Mouse (Mus musculus) intestine, embryonic 14.5 days (tissue): ENCODE measurements at regions not wholly inside any gene's neighbourhood (a gene's known extent, or its start where the extent isn't known, plus 50 kb on each side); places are given as distances from the start of the nearest gene placed in this dataset.

ENCODE experiments used
- ATAC-seq: fragments of 200-750 bp; cut with Nextera tagmentation; replicated peaks from 2 replicates; pipeline ENCODE4 v1.8.0; 2017; ENCODE audit warnings: low read depth, moderate number of reproducible peaks, moderate TSS enrichment, moderate library complexity; ENCODE audit not compliant: low FRiP score, low TSS enrichment
- DNase-seq: peaks from one replicate; pipeline ENCODE4 v3.0.0-alpha.2; 2018; ENCODE audit warnings: low spot score
- H3K27ac ChIP-seq: fragments of 300-500 bp; sonication (generic); 2 replicates; pipeline ENCODE4 v1.5.1; 2014; ENCODE audit warnings: low read depth, mild to moderate bottlenecking, control low read depth
- H3K27me3 ChIP-seq: fragments of 300-500 bp; sonication (generic); replicated peaks from 2 replicates; pipeline ENCODE4 v1.6.1; 2014; ENCODE audit warnings: low read length, control low read depth; ENCODE audit not compliant: control insufficient read depth, insufficient read depth
- H3K36me3 ChIP-seq: fragments of 300-500 bp; sonication (generic); 2 replicates; pipeline ENCODE4 v1.6.1; 2014; ENCODE audit warnings: low read length, control low read depth; ENCODE audit not compliant: control insufficient read depth, insufficient read depth
- H3K4me1 ChIP-seq: fragments of 300-500 bp; sonication (generic); replicated peaks from 2 replicates; pipeline ENCODE4 v1.6.1; 2014; ENCODE audit warnings: low read length, control low read depth, mixed read lengths; ENCODE audit not compliant: control insufficient read depth, insufficient read depth
- H3K4me2 ChIP-seq: fragments of 300-500 bp; sonication (generic); 2 replicates; pipeline ENCODE4 v1.6.1; 2014; ENCODE audit warnings: low read length
- H3K4me3 ChIP-seq: fragments of 300-500 bp; sonication (generic); 2 replicates; pipeline ENCODE4 v1.5.1; 2014; ENCODE audit warnings: low read depth, low read length, control low read depth, mixed read lengths
- H3K9ac ChIP-seq: fragments of 300-500 bp; sonication (generic); 2 replicates; pipeline ENCODE4 v1.6.1; 2014; ENCODE audit warnings: mild to moderate bottlenecking, low read length
- H3K9me3 ChIP-seq: fragments of 300-500 bp; sonication (generic); 2 replicates; pipeline ENCODE4 v1.6.1; 2016; ENCODE audit warnings: low read length, control low read depth; ENCODE audit not compliant: control insufficient read depth
- WGBS: fragments of 180-500 bp; shearing (Covaris S2); extraction: QIAGEN DNeasy Blood & Tissue Kit; methylation state at CpG from one replicate; pipeline ENCODE4 v1.1.7; 2014; 5-methylcytosine and 5-hydroxymethylcytosine counted together

DNA sequence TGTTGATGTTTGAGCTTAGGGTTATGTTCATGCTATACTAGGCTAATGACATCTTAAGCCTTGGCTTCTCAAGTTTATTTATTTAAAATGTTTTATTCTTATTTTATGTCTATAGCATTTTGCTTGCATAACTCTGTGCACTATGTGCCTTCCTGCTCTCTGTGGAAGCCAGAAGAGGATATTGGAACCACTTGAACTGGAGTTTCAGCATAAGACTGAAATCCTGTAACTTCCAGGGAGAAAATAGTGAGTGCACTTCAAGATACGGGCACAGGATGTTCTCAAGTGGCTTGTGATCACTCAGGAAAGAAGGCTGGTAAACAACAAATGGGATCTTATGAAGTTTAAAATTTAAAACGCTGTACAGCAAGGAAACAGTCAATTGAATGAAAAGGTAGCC, 257.0 kb upstream of the Gm10131 start:
- 69% methylated on average over 2 of the region's 2 CpGs for WGBS
- Histone ChIP-seq H3K36me3 (no peaks in the 10 kb centered on the region), H3K4me1 (no peaks in the 10 kb centered on the region), H3K9ac (no peak overlapping the region), H3K27ac (no peak overlapping the region), H3K27me3 (no peaks in the 10 kb centered on the region), H3K4me2 (no peak overlapping the region), H3K9me3 (no peaks in the 10 kb centered on the region), H3K4me3 (no peak overlapping the region)
- DNase-seq: no peak
- no peak for ATAC-seq

DNA sequence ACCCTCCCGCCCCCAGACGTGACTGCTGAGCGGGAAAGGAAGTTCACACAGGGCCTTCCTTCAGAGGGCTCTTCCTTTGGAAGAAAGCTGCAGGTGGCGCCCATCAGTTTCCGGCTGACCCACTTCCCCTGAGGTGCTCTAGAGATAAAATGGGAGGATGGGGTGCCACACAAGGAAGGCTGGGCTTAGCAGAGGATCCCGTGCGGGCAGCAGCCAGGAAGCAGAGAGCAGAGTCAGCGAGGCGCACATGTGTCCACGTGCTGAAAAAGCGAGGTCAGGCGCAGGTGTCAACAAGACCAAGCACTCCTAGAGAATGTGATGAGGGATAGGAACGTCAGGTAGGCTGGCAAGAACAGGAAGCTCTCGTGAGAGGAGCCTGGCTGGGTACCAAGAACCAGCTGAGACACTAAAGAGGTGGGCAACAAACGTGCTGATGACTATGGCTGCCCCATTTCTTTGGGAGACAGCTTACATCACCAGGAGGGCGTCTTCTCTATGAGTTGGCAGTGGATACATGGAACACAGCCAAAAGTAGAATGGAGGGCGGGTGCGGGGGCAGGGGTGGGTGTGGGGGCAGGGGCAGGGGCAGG, 253.0 kb upstream of the Gm10131 start:
- no peak for DNase-seq
- Histone ChIP-seq H3K9me3 (no peaks in the 10 kb centered on the region), H3K27me3 (no peaks in the 10 kb centered on the region), H3K9ac (no peak overlapping the region), H3K4me1 (no peaks in the 10 kb centered on the region), H3K27ac (no peak overlapping the region), H3K36me3 (no peaks in the 10 kb centered on the region), H3K4me2 (no peak overlapping the region), H3K4me3 (no peak overlapping the region)
- ATAC-seq: no peak
- WGBS: 80% methylated on average over 18 of the region's 18 CpGs

GRCm38 (mm10) chr8:34363679-34364078, 252.1 kb upstream of the Gm10131 start:
- H3K4me2 ChIP-seq: no peak overlapping the region
- 84% methylated on average over 13 of the region's 13 CpGs for WGBS
- DNase-seq (no peak), ATAC-seq (no peak)
- no peak overlapping the region for H3K27ac ChIP-seq
- no peaks in the 10 kb centered on the region for H3K36me3 ChIP-seq
- no peaks in the 10 kb centered on the region for H3K4me1 ChIP-seq
- no peaks in the 10 kb centered on the region for H3K27me3 ChIP-seq
- no peaks in the 10 kb centered on the region for H3K9me3 ChIP-seq
- H3K9ac ChIP-seq: no peak overlapping the region
- no peak overlapping the region for H3K4me3 ChIP-seq

DNA sequence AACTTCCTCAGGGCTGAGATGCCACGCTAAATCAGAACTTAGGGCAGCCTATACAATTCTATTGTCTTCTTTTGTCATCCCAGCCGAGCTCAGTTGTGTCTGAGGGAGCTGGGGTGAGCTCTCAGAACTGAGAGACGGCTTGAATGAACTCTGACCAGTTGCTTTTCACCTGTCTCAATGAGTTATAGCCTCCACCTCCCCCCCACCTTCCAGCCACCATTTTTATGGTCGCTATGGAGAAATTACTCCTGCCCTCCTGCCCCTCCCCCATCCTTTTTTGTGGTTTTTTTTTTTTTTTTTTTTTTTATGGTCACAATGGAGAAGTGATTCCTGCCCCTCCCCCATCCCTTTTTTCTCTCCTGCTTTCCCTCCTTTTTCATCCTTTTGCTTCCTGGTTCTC, 251.6 kb upstream of the Gm10131 start:
- H3K4me3 ChIP-seq: no peak overlapping the region
- no peaks in the 10 kb centered on the region for H3K4me1 ChIP-seq
- H3K27me3 ChIP-seq: no peaks in the 10 kb centered on the region
- DNase-seq: no peak
- no peaks in the 10 kb centered on the region for H3K9me3 ChIP-seq
- no peak overlapping the region for H3K27ac ChIP-seq
- WGBS: 47% methylated on average over 4 of the region's 4 CpGs
- H3K36me3 ChIP-seq: no peaks in the 10 kb centered on the region
- H3K9ac ChIP-seq: no peak overlapping the region
- H3K4me2 ChIP-seq: no peak overlapping the region
- no peak for ATAC-seq

DNA sequence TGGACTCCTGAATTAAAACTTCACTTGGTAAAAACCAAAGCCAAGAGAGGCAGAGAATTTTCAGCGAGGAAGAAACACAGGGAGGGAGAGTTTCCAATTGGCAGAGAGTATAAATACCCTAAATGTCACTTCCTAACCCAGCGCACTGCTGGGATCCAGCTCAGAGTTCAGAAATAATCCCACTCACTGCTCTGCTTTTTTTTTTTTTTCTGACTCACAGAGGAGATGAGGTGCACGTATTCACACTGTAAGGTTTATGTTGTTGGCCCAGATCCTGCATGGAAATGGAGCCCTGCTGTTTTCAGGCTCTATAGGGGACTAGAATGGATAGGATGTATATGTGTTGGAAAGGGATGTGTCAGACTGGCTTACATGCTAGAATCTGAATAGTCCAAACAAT, 249.8 kb upstream of the Gm10131 start:
- Histone ChIP-seq H3K9me3 (no peaks in the 10 kb centered on the region), H3K36me3 (no peaks in the 10 kb centered on the region), H3K27ac (no peak overlapping the region), H3K27me3 (no peaks in the 10 kb centered on the region), H3K4me1 (no peaks in the 10 kb centered on the region), H3K4me3 (no peak overlapping the region), H3K4me2 (no peak overlapping the region), H3K9ac (no peak overlapping the region)
- DNase-seq: no peak
- WGBS: 79% methylated on average over 3 of the region's 3 CpGs
- no peak for ATAC-seq

- no peak overlapping the region for H3K4me2 ChIP-seq
- no peaks in the 10 kb centered on the region for H3K9me3 ChIP-seq
- no peak overlapping the region for H3K27ac ChIP-seq
- H3K36me3 ChIP-seq: no peaks in the 10 kb centered on the region
- DNase-seq: no peak
- H3K27me3 ChIP-seq: no peaks in the 10 kb centered on the region
- no peak for ATAC-seq
- H3K4me3 ChIP-seq: no peak overlapping the region
- H3K4me1 ChIP-seq: no peaks in the 10 kb centered on the region
- WGBS: 68% methylated on average over 2 of the region's 2 CpGs
- no peak overlapping the region for H3K9ac ChIP-seq
Measured at GRCm38 (mm10) chr8:34359776-34360175, 248.2 kb upstream of the Gm10131 start.

DNA sequence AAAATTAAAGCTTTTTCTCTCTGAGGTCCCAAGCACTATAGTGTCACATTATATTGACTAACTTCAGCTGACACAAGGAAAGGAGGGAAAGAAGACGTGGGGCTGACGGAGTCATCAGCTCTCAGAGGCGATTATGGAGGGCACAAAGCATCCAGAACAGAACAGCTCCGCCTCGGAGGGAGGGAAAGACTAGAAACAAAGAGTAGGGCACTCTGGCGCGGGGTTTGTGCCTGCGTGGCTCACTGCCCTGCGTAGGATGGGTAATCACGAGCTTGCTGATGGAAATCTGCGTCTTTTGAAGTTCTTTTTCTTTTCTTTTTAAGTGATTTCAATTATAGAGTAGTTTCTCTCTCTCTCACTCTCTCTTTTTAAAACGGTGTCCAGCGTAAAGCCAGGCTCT, 243.5 kb upstream of the Gm10131 start:
- no peak for DNase-seq
- Histone ChIP-seq H3K36me3 (no peaks in the 10 kb centered on the region), H3K9me3 (no peaks in the 10 kb centered on the region), H3K4me2 (no peak overlapping the region), H3K4me3 (no peak overlapping the region), H3K4me1 (no peaks in the 10 kb centered on the region), H3K27me3 (no peaks in the 10 kb centered on the region), H3K9ac (no peak overlapping the region), H3K27ac (no peak overlapping the region)
- ATAC-seq: no peak
- WGBS: 81% methylated on average over 13 of the region's 13 CpGs

- H3K9ac ChIP-seq: no peak overlapping the region
- 68% methylated on average over 6 of the region's 6 CpGs for WGBS
- no peak overlapping the region for H3K27ac ChIP-seq
- no peak overlapping the region for H3K4me3 ChIP-seq
- no peaks in the 10 kb centered on the region for H3K27me3 ChIP-seq
- H3K9me3 ChIP-seq: no peaks in the 10 kb centered on the region
- H3K4me1 ChIP-seq: no peaks in the 10 kb centered on the region
- ATAC-seq (no peak), DNase-seq (no peak)
- H3K4me2 ChIP-seq: no peak overlapping the region
- no peaks in the 10 kb centered on the region for H3K36me3 ChIP-seq
Measured at GRCm38 (mm10) chr8:34353140-34353855, 241.8 kb upstream of the Gm10131 start.

DNA sequence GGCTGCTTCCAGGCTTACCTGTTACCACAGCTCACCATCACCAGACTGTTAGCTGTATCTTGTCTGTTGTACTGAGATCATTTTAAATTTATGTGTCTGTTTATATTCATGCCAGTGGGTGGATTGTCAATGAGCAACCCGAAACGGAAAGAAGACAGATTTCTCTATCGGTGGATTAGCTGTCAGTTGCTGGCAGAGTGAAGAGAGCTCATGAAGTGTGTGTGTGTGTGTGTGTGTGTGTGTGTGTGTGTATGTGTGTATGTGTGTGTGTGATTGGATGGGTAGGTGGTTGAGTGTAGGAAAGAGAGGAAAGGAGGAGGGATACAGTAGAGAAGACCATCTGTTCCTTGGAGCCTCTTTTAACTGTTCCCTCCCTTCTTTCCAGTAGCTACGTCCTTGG, 223.3 kb upstream of the Gm10131 start:
- no peaks in the 10 kb centered on the region for H3K9me3 ChIP-seq
- ATAC-seq (no peak), DNase-seq (no peak)
- WGBS: 68% methylated on average over 4 of the region's 4 CpGs
- H3K4me1 ChIP-seq: no peaks in the 10 kb centered on the region
- H3K27ac ChIP-seq: no peak overlapping the region
- H3K4me3 ChIP-seq: no peak overlapping the region
- no peak overlapping the region for H3K9ac ChIP-seq
- H3K27me3 ChIP-seq: no peaks in the 10 kb centered on the region
- H3K36me3 ChIP-seq: no peaks in the 10 kb centered on the region
- H3K4me2 ChIP-seq: no peak overlapping the region
